Mouse (Mus musculus) urinary bladder, adult 2 months (tissue): Measurements from ENCODE around the gene Faap24. TPM values are rescaled to one million over a fixed set of nuclear protein-coding genes. Genes with fewer than 3 reads are reported as not detected.

Source experiments
- DNase-seq: peaks from one replicate; pipeline ENCODE4 v3.0.0; 2022; ENCODE audit warnings: low spot score
- polyA plus RNA-seq: library from polyadenylated mRNA; depleted of rRNA; stranded (reverse); fragments of >200 nt; gene quantifications from 2 replicates; pipeline ENCODE4 v1.2.3, GENCODE M21; 2012; rRNA removed

Faap24 gene
- polyA plus RNA-seq, 1 experiment, result 5.2 TPM

- no peak for DNase-seq
Measured at GRCm38 (mm10) chr7:35365161-35365910, 31.3 kb downstream of the Faap24 start.

- no peak for DNase-seq
Measured at GRCm38 (mm10) chr7:35362868-35363267, 33.8 kb downstream of the Faap24 start.

GRCm38 (mm10) chr7:35362253-35362652 is 34.4 kb downstream of the Faap24 start:
- no peak for DNase-seq

DNA sequence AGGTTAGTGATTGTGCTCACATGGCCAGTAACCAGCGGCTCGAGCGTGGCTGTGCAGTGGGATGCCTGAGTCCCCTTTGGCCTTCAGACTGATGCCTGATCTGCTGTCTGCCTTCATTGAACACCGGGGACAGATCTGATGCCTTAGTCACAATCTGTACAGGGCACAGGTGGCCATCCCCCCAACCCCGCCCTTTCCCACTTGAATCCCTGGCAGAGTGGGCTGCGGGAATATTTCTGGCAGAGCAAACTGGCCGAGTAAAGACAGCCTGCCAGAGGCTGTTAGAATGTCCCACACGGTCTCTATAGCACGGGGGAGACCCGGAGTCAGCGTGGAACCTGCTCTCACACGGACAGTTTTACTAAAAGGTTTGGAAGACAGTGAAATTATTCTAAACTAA is 39.0 kb downstream of the Faap24 start:
- no peak for DNase-seq

DNA sequence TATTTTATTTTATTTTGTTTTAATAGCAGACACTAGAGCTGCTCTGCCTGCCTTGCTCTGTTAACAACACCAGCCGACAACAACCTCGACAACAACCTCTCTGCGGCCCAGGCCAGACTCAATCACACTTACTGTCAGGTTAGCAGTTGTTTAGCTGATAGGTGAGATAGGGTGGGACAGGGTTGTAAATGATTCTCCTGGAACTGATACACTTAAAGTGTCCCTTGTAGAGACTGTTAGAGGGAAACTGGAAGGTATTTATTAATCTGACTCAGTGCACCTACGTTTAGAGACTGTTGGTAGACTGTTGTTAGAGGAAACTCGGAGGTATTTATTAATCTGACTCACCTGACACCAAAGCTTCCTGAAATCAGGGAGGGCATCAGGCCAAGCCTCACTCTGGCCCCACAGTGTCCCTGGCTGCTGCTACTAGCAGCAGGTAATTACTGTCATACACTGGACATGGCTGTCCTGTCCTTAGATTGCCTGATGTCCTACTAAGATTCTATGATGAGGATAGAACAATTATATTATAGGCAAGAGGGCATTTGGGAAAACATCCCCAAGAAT is 41.2 kb downstream of the Faap24 start:
- DNase-seq, result no peak

- DNase-seq, result no peak
Measured at GRCm38 (mm10) chr7:35353306-35353705, 43.3 kb downstream of the Faap24 start.

- DNase-seq, result no peak
Measured at GRCm38 (mm10) chr7:35351155-35351554, 45.5 kb downstream of the Faap24 start.

DNA sequence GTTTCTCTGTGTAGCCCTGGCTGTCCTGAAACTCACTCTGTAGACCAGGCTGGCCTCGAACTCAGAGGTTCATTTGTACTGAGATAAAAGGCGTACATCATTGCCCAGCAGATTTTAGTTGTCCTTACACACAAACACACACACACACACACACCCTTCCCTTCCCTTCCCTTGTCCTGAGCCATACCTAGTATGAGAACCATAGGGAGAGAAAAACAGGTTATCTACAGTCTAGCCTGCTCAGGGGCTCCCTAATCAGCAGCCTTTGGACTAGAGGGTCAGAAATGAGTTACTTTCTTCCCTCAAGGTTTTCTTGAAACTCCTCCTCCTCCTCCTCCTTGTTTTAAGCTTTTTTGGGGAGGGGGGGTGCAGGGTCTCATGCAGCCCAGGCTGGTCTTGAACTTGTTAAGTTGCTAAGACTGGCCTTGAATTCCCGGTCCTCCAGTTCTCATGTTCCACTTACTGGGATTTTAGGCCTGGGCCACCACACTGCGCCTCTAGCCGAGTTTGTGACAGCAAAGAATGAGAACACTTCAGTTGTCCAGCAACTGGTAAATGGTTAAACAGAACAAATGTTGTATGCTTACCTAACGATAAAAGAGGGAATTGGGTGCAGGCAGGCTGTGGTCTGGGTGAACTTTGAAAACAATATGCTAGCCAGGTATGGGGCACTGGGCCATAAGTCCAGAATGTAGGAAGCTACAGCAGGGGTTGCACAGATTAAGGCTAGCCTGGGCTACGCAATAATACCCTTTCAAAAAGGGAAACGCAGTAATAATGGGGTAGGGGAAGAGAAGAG is 46.6 kb downstream of the Faap24 start:
- no peak for DNase-seq

DNA sequence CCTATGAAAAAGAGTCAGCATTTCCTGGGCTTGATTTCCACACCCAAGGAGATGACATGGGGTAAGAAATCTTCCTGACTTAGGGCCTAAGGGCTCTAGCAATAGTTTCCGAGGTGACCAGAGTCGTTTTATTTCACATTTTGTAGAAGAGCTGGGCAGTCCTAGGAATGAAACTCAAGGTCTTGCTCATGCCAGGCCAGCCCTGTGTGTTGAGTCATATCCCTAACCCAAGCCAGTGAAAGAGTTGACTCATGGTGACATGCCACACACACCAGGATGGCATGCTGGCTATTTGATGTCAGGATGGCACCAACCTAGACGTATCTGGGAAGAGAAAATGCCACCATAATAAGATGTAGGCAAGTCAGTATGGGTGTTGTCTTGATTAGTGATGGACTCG is 47.6 kb downstream of the Faap24 start:
- DNase-seq, result no peak

GRCm38 (mm10) chr7:35347918-35348700 is 48.5 kb downstream of the Faap24 start:
- DNase-seq, result no peak

DNA sequence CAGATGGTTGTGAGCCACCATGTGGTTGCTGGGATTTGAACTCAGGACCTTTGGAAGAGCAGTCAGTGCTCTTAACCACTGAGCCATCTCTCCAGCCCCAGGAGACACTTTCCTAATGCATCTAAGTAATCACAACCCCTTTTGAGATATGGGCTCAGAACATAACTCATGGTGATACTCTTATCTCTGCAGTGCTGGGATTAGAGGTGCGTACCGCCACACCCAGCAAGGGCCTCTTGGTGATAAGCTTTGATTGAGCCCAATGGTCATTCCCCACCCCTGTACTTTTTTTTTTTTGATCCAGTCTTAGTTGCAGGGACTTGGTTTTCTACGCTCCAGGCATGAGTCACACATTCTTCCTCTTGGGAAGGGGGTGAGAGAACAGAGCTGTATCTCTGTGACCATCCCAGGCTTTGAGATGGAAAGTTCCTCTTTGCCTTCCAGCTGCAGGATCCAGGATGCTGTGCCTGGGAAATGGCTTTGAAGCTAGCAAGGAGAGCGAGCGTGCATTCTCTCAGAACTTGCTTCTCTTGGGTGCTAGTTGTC is 51.8 kb downstream of the Faap24 start:
- no peak for DNase-seq

GRCm38 (mm10) chr7:35342498-35342897 is 54.1 kb downstream of the Faap24 start:
- DNase-seq, result no peak

Other genes starting within 250 kb of the Faap24 start
- 3.7 and 7.7 TPM in 2 replicates for gene Slc7a10, start 210.5 kb downstream of the Faap24 start, polyA plus RNA-seq
- 13.3 and 19.3 TPM in 2 replicates for gene Lrp3, start 181.3 kb downstream of the Faap24 start, polyA plus RNA-seq
- gene Gpatch1, start 78.4 kb downstream of the Faap24 start, polyA plus RNA-seq, result 11.6 and 11.7 TPM in 2 replicates
- 4.3 and 5.0 TPM in 2 replicates for gene Rhpn2, start 62.7 kb downstream of the Faap24 start, polyA plus RNA-seq
- 13.4 and 14.4 TPM in 2 replicates for gene Cep89, start 199 bp upstream of the Faap24 start, polyA plus RNA-seq
- 0.03 and 0.04 TPM in 2 replicates for gene Slc7a9, start 52.0 kb upstream of the Faap24 start, polyA plus RNA-seq
- 0.03 and 0.07 TPM in 2 replicates for gene Tdrd12, start 140.9 kb upstream of the Faap24 start, polyA plus RNA-seq
- 39.6 and 48.1 TPM in 2 replicates for gene Nudt19, start 159.5 kb upstream of the Faap24 start, polyA plus RNA-seq
- gene Rgs9bp, start 188.7 kb upstream of the Faap24 start, polyA plus RNA-seq, result 0.40 and 0.52 TPM in 2 replicates
- 27.8 and 31.1 TPM in 2 replicates for gene Ankrd27, start 189.4 kb upstream of the Faap24 start, polyA plus RNA-seq